Mouse (Mus musculus) lung, adult 2 months (tissue): Measurements from ENCODE around the gene Ugt1a10.

ENCODE experiments used
- CTCF ChIP-seq: fragments of 200-500 bp; IDR thresholded peaks from 2 replicates; pipeline ENCODE4 v1.5.1; 2011; ENCODE audit warnings: mild to moderate bottlenecking, low read length, control low read depth; ENCODE audit not compliant: insufficient read depth
- POLR2A ChIP-seq: fragments of 200-500 bp; IDR thresholded peaks from 2 replicates; pipeline ENCODE4 v1.6.1; 2011; ENCODE audit warnings: low read depth, mild to moderate bottlenecking, control low read depth, low read length, borderline replicate concordance; ENCODE audit errors: extremely low read depth

- no peak for TF ChIP-seq POLR2A
- TF ChIP-seq CTCF: no peak
Observed at GRCm38 (mm10) chr1:88218591-88218990, 163.4 kb downstream of the Ugt1a10 start.
